Mouse (Mus musculus) bone marrow macrophage, adult 2 months (primary cell): ENCODE results near the gene Tomm7.
"Not testable (repeated sequence)": the region's sequence is repeated elsewhere in the genome, so short reads cannot be mapped to it uniquely, and the experiment has no call there.

Source experiments
- CTCF ChIP-seq: IDR thresholded peaks from 2 replicates; pipeline ENCODE4 v1.5.1; 2012; ENCODE audit warnings: low read depth, mild to moderate bottlenecking, low read length, moderate library complexity
- POLR2A ChIP-seq: IDR thresholded peaks from 2 replicates; pipeline ENCODE4 v1.6.1; 2012; ENCODE audit warnings: mild to moderate bottlenecking, low read depth, low read length, borderline replicate concordance

- peak; percentile 30; the same call in 1 of the 2 replicates for TF ChIP-seq CTCF
- not testable (repeated sequence) for TF ChIP-seq POLR2A
These were observed 9.0 kb upstream of the Tomm7 start for GRCm38 (mm10) chr5:23852916-23853315.
